Mouse (Mus musculus): ENCODE data around the gene AI413582. TPM values are rescaled to one million over a fixed set of nuclear protein-coding genes. Genes with fewer than 3 reads are reported as not detected.

AI413582 gene
- total RNA-seq, 2 experiments from 2014 or later = 62.6 to 63.9 TPM

- no peak for DNase-seq
Measured at GRCm38 (mm10) chr17:27555075-27555511, 10.5 kb downstream of the AI413582 start.

GRCm38 (mm10) chr17:27554062-27554960 lies 11.2 kb downstream of the AI413582 start:
- DNase-seq = no peak

- no peak for DNase-seq
Measured at GRCm38 (mm10) chr17:27552215-27553201, 13.0 kb downstream of the AI413582 start.

GRCm38 (mm10) chr17:27551393-27551940 lies 14.1 kb downstream of the AI413582 start:
- no peak for DNase-seq

DNA sequence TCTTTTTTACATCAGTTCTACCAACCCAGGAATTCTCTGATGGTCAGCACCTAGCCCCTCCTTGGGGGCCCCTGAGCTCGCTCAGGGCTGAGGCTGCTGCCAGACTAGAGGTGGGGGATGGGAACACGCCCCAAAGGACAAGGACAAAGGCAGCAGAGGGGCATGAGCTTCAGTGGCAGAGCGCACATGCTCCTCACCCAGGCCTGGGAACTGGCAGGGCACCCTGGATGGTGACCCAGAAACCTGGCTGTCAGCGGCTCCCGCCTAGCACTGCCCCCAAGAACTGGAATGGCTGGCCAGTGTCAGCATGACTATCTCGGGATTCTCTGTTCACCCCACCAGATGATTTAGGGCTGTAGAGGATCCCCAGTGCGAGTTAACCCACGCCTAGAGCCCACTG lies 16.3 kb downstream of the AI413582 start:
- no peak for DNase-seq

- no peak for DNase-seq
Measured at GRCm38 (mm10) chr17:27547253-27547868, 18.2 kb downstream of the AI413582 start.

- DNase-seq = no peak
Measured at GRCm38 (mm10) chr17:27546574-27547085, 18.9 kb downstream of the AI413582 start.

GRCm38 (mm10) chr17:27545991-27546390 lies 19.6 kb downstream of the AI413582 start:
- no peak for DNase-seq

- DNase-seq = no peak
Measured at GRCm38 (mm10) chr17:27544551-27544950, 21.0 kb downstream of the AI413582 start.

DNA sequence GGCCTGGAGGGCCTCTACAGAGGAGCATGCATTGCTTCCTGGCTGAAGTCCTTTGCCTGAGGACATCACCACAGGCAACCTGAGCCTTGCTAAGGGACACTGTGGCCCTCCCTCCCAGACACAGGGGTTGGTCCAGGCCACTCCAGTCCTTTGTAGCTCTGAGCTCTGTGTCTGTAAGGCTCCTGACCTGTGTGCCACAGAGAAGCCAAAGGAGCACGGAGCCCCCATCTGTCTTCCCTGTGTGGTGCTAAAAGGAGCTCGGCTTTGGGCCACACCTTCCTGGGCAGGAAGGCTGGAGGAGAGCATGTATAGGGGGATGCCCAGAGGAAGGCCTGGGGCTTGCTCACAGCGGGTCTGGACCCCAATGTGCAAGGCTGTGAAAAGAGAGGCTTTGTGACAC lies 23.6 kb downstream of the AI413582 start:
- DNase-seq = no peak

DNA sequence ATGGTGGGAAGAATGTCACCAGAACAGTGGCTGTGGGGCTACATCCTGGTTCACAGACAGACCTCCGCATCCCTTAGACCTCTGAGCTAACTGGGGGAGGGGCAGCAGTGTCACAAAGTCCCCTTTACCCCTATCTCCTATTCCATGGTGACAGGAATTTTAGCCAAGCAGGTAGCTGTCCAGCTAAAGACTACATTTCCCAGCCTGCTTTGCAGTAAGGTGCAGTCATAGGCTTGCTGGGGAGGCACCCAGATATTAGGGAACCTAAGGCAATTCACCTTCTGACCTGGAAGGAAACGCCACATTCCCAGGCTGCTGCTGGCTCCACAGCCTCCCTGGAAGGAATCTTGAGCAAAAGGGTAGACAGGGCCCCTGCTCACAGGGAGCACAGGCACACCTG lies 24.3 kb downstream of the AI413582 start:
- DNase-seq = no peak

- peak; percentile 87 to 88 for DNase-seq
Measured at GRCm38 (mm10) chr17:27534718-27535117, 30.8 kb downstream of the AI413582 start.

DNA sequence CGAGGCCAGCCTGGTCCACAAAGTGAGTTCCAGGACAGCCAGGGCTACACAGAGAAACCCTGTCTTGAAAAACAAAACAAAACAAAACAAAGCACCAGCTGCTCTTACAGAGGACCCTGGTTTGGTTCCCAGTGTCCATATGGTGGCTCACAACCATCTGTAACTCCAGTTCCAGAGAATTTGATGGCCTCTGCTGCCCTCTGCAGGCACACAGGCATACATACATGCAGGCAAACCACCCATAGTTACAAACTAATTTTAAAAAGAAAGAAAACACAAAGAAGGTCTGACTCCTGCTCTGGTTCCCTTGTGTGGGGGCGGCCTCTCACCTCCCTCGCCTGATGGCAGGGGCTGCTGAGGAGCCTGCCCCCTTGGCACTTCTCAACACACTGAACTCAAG lies 32.2 kb downstream of the AI413582 start:
- no peak for DNase-seq

DNA sequence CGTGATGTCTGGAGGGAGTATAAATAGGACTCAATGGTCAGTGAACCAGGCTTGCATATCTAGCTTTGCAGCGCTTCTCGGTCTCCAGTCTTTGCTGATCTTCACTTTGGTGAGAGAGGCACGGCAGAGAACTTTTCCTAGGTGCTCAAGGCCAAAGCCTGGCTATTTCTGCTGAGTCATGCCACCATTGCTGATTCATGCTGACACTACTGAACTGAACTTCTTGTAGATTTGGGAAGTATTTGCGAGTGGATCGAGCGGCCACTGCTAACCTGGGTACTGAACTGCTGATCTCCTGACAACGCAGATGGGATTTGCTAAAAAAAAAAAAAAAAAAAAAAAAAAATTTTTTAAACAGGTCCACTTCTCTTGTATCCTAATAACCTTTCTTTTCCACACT lies 33.5 kb downstream of the AI413582 start:
- DNase-seq = no peak

DNA sequence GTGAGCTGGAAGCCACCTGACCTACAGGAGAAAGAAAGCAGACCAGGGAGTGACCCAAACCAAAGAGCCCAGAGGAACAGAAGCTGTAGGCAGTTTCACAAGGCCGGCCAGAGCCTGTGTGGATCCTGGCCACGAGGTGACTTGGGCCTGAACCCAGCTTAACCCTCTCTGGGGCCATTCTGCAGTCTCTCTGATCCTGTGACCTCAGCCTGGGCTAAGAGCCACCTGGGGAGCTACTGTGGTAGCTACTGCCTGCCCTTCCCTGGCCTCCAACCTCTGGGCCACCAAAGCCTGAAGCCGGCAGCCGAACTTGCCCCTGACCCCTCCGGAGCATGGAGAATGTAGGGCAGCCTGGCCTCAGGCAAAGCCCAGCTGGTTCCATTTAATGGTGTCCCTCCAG lies 36.8 kb downstream of the AI413582 start:
- no peak for DNase-seq

- no peak for DNase-seq
Measured at GRCm38 (mm10) chr17:27528030-27528429, 37.5 kb downstream of the AI413582 start.

DNA sequence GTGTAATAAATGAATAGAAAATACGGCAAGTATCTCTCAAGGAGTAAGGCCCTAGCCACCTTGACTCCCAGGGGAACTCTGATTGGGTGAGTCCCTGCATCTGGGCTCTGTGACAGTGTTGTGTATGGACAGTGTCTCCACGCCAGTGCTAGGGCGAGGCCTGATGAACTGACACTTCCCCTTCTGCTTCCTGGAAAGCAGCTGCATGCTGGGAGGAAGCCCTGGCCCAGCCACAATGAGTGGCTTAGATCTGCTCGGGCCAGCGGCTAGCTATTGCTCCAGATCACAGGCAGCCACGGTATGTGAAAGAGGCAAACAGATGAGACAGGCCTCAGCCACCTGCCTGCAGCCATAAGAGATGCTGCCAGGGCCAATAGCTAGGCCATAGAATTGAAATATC lies 38.4 kb downstream of the AI413582 start:
- DNase-seq = no peak

- no peak for DNase-seq
Measured at GRCm38 (mm10) chr17:27523121-27523520, 42.4 kb downstream of the AI413582 start.

DNA sequence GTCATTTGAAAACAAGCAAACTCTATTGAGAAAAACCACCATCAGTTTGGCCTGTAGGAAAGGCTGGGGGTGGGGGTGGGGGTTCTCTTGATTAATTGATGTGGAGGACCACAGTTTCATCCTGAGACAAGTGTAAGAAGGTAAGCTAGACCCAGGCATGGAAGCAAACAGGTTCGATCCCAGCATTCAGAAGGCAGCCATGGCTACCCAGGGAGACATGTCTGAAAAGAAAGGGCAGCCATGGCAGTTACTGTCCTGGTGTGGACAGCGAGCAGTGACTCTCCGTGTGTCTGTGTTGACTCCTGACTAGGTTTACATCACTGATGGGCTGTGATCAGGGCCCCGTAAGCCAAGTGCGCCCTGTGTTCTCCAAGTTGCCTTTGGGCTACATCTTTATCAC lies 44.3 kb downstream of the AI413582 start, which contains the start of gene Grm4:
Gene Grm4, minus strand, starts transcription at position 101 of the 400 bp plus-strand sequence.
- no peak for DNase-seq

DNA sequence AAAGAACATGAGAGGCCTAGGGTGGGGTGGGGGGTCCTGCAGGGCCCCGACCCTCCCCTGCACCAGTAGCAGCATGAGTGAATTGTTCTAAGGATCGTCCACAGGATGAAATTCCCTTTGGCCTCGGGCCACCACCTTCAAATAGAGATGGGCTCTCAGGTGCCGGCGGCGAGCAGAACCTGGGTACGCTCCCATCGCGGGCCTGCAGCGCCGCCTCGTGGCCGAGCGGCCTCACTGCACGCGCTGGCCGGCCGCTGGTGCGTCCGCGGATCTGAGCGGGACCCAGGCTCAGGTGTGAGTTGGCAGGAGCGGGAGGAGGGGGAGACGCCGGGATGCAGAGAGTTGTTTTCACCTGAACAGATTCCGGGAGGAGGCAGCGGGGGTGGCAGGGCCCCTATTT lies 45.0 kb downstream of the AI413582 start:
- DNase-seq = peak; percentile 23 to 31

DNA sequence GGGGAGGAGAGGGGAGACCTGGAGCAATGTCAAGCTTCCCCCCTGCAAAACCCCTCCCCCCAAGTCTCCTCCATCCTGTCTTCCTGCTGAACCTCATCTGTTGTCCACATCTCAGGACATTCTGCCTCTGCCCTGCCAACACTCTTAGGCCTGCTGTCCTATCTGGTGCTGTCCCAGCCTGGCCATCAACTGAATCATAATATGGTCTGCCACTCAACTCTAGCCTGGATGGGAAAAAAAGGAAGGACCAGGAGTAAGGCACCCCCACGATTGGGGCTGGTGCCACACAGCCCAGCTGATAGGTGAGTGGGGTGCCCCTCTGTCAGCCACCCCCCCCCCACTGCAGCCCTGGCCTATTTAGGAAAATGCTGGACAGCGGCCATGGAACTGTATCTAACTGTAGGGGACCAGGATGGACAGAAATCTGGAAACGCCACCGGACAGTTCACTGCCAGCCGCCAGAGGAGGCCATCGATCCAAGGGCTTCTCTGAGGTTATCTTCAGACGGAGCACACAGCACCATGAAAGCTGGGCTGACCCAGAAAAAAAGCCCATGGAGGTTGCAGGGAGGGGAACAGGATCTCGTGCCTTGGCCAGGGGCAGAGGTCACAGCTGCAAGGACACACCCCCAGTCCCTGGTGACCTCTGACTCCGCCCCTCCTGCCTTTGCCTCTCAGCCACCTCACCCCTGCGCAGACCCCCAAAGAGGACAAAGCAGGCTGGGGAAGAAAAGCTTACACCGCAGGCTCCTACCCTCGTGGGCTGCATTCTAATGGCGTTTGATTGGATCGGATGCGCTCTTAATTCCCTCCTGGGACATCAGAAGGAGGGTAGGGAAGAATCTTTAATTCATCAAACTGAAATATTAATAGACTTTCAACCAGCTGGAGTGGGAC lies 46.6 kb downstream of the AI413582 start:
- no peak for DNase-seq

All from layer of hippocampus, postnatal 36 days (tissue).